Mouse (Mus musculus): ENCODE results near the gene Crb1. TPM values are rescaled to one million over a fixed set of nuclear protein-coding genes. Genes with fewer than 3 reads are reported as not detected.

Gene Crb1
- polyA plus RNA-seq, 1 experiment from 2014 or later = 0.05 TPM

- 55% methylated on average over 6 of the region's 6 CpGs for WGBS (ENCODE audit: insufficient replicate concordance)
- no peak overlapping the region for H3K9ac ChIP-seq
- ATAC-seq = no peak
- H3K4me3 ChIP-seq = no peak overlapping the region
- no peaks in the 10 kb centered on the region for H3K36me3 ChIP-seq
- H3K9me3 ChIP-seq (replicated peaks) = no peaks in the 10 kb centered on the region
- H3K4me2 ChIP-seq = no peak overlapping the region
- H3K4me1 ChIP-seq = no peaks in the 10 kb centered on the region
- no peak overlapping the region for H3K27ac ChIP-seq
- H3K27me3 ChIP-seq (replicated peaks) = no peaks in the 10 kb centered on the region
Observed at GRCm38 (mm10) chr1:139249159-139249558, 127.7 kb downstream of the Crb1 start.

DNA sequence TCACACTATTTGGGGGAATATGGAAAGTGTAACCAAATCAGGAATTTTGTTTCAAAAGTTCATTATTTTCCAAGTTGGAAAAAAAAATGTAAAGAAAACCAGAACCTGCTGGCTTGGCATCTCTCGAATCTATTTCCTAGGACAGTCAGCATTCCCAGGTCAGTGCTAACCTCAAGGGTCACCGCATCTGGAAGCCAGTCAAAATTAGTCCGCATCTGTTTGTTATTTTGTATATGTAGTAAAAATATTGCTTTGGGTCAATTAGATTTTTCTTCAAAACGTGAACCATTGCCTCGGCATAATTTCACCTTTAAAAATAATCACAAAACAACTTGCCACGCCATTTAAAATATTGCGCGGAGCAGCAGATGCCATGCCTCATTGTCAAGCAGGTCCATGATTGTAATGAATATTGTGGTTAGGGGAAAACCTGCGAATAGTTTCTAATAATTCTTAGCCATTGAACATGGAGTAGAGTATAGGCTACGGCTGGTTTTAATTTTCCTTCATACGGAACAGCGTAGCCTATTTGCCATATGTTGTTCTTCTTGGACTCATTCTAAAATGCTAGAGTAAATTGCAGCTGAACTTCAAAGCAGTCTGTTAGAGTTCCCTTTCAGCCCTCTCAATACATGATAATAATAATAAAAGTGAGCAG is 130.0 kb downstream of the Crb1 start:
- H3K4me3 ChIP-seq = no peak overlapping the region
- no peak overlapping the region for H3K9ac ChIP-seq
- WGBS (ENCODE audit: insufficient replicate concordance) = 77% methylated on average over 12 of the region's 12 CpGs
- H3K27ac ChIP-seq = no peak overlapping the region
- no peaks in the 10 kb centered on the region for H3K4me1 ChIP-seq
- no peaks in the 10 kb centered on the region for H3K27me3 ChIP-seq (replicated peaks)
- no peak overlapping the region for H3K4me2 ChIP-seq
- no peak for ATAC-seq
- no peaks in the 10 kb centered on the region for H3K36me3 ChIP-seq
- H3K9me3 ChIP-seq (replicated peaks) = no peaks in the 10 kb centered on the region

DNA sequence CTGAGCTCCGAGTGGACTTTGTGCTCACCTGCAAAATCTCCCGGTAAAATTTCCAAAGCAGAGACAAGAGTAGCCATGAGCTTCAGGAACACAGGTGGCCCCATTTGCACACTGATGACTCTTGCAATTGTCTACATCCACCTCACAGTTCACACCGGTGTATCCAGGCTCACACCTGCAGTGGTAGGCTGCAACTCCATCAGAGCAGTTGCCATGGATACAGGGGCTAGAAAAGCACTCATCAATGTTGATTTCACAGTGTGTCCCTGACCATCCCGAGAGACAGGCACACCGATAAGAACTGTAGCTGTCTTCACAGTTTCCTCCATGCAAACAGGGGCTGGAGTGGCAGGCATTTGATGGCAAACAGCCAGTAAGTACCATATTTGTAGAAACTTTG is 140.1 kb downstream of the Crb1 start:
- 50% methylated on average over 5 of the region's 5 CpGs for WGBS (ENCODE audit: insufficient replicate concordance)
- ATAC-seq = no peak
- Histone ChIP-seq H3K4me3 (no peak overlapping the region), H3K27ac (no peak overlapping the region), H3K9me3 (replicated peaks) (no peaks in the 10 kb centered on the region), H3K4me2 (no peak overlapping the region), H3K4me1 (no peaks in the 10 kb centered on the region), H3K9ac (no peak overlapping the region), H3K36me3 (no peaks in the 10 kb centered on the region), H3K27me3 (replicated peaks) (no peaks in the 10 kb centered on the region)

DNA sequence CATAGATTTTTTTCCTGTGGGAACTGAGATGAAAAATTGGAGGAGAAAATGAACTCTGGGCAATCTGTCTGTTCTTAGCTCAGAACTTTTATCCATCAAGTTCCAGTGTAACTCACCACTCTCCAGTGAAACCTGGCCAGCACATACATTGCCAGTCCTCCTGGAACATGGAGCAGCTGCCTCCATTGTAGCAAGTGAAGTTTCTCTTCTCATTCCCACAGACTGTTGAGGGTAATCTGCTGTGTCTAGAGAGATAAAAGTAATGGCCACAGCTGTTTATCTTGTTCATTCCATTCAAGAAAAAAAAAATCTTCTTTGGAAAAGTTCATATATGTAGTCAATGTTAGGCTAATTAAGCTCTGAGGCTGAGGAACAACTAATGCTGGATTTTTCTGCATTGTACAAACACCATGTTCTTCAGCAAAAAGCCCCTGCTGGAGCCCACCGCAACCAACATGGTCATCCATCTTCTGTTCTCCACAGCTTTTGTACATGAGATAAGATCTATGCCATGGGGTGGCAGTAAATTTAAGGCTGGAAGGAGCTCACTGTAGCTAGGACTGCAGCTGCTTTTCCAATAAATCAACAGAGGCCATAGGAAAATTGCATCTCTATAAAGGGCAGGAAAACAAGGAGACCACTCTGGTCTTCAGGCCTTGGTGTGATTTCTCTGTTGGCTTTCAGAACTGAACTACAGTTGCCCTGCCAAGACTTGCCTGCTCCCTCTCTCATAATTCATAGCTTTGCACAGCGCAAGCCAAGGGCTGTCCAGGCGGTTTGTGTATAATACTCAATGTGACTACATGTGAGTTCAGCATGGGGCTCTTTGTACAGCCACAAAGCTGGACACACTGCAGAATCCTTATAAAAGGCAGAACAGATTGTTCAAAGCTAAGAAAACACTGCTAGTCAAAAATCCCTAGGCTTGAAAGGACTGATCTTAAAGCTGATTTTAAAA is 142.0 kb downstream of the Crb1 start:
- H3K4me2 ChIP-seq = no peak overlapping the region
- H3K9ac ChIP-seq = no peak overlapping the region
- no peaks in the 10 kb centered on the region for H3K27me3 ChIP-seq (replicated peaks)
- 77% methylated on average over 3 of the region's 3 CpGs for WGBS (ENCODE audit: insufficient replicate concordance)
- H3K9me3 ChIP-seq (replicated peaks) = no peaks in the 10 kb centered on the region
- H3K27ac ChIP-seq = no peak overlapping the region
- no peaks in the 10 kb centered on the region for H3K4me1 ChIP-seq
- no peak for ATAC-seq
- H3K4me3 ChIP-seq = no peak overlapping the region
- no peaks in the 10 kb centered on the region for H3K36me3 ChIP-seq

DNA sequence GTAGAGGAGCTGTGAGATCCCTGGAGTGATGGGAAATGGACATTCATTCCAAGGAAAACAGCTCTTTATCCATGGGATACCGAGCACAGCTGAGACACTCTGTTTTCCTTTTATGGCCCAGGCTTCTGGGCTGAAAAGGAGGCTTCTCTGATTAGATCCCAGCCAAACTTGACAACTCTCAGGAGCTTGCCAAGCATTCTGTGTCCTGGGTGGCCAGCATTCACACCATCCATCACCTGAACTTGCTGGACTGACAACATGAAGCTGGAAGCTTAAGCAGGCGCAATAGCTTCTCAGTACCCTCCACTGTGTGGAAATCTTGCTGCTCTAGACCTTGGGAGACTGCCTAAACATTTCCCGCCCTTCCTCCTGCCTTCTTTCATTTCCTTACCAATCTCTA is 144.3 kb downstream of the Crb1 start:
- Histone ChIP-seq H3K4me3 (no peak overlapping the region), H3K27ac (no peak overlapping the region), H3K4me2 (no peak overlapping the region), H3K9ac (no peak overlapping the region), H3K4me1 (no peaks in the 10 kb centered on the region), H3K36me3 (no peaks in the 10 kb centered on the region), H3K27me3 (replicated peaks) (no peaks in the 10 kb centered on the region), H3K9me3 (replicated peaks) (no peaks in the 10 kb centered on the region)
- ATAC-seq = no peak
- 49% methylated on average over 3 of the region's 3 CpGs for WGBS (ENCODE audit: insufficient replicate concordance)

GRCm38 (mm10) chr1:139224309-139224949 is 152.5 kb downstream of the Crb1 start:
- no peak overlapping the region for H3K4me3 ChIP-seq
- H3K4me2 ChIP-seq = no peak overlapping the region
- H3K9ac ChIP-seq = no peak overlapping the region
- no peaks in the 10 kb centered on the region for H3K4me1 ChIP-seq
- 77% methylated on average over 6 of the region's 6 CpGs for WGBS (ENCODE audit: insufficient replicate concordance)
- H3K27me3 ChIP-seq (replicated peaks) = no peaks in the 10 kb centered on the region
- H3K27ac ChIP-seq = no peak overlapping the region
- no peaks in the 10 kb centered on the region for H3K36me3 ChIP-seq
- no peak for ATAC-seq
- H3K9me3 ChIP-seq (replicated peaks) = no peaks in the 10 kb centered on the region

DNA sequence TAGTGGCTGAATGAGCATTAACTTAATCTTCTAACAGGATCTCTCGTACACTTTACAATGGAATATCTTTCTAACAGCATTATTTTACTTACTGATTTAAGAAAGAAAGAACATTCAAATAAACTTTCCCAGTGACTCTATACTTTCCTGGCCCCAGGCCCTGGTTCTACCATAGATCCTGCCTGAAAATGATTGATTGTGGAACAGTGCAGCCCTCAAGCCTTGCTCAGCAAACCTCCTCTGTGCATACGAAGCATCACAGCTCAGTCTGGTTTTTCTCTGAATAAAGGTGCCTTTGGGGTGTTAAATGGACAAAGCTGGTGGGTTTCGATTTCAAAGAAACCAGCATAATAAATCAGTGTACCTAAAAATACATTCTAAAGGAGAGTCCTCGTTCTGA is 153.1 kb downstream of the Crb1 start:
- ATAC-seq = no peak
- H3K4me2 ChIP-seq = no peak overlapping the region
- H3K27ac ChIP-seq = no peak overlapping the region
- no peaks in the 10 kb centered on the region for H3K9me3 ChIP-seq (replicated peaks)
- WGBS (ENCODE audit: insufficient replicate concordance) = 66% methylated on average over 4 of the region's 4 CpGs
- no peak overlapping the region for H3K4me3 ChIP-seq
- H3K4me1 ChIP-seq = no peaks in the 10 kb centered on the region
- no peaks in the 10 kb centered on the region for H3K27me3 ChIP-seq (replicated peaks)
- H3K36me3 ChIP-seq = no peaks in the 10 kb centered on the region
- H3K9ac ChIP-seq = no peak overlapping the region

GRCm38 (mm10) chr1:139215311-139215710 is 161.6 kb downstream of the Crb1 start:
- no peak overlapping the region for H3K9ac ChIP-seq
- H3K27ac ChIP-seq = no peak overlapping the region
- no peak overlapping the region for H3K4me2 ChIP-seq
- H3K36me3 ChIP-seq = no peaks in the 10 kb centered on the region
- WGBS (ENCODE audit: insufficient replicate concordance) = 68% methylated on average over 8 of the region's 8 CpGs
- no peaks in the 10 kb centered on the region for H3K4me1 ChIP-seq
- H3K27me3 ChIP-seq (replicated peaks) = no peaks in the 10 kb centered on the region
- no peak for ATAC-seq
- no peaks in the 10 kb centered on the region for H3K9me3 ChIP-seq (replicated peaks)
- H3K4me3 ChIP-seq = no peak overlapping the region

- Histone ChIP-seq H3K27ac (no peak overlapping the region), H3K4me3 (no peak overlapping the region), H3K4me1 (no peaks in the 10 kb centered on the region), H3K27me3 (replicated peaks) (no peaks in the 10 kb centered on the region), H3K9ac (no peak overlapping the region), H3K9me3 (replicated peaks) (no peaks in the 10 kb centered on the region), H3K36me3 (no peaks in the 10 kb centered on the region), H3K4me2 (no peak overlapping the region)
- WGBS (ENCODE audit: insufficient replicate concordance) = 69% methylated on average over 4 of the region's 4 CpGs
- ATAC-seq = no peak
Observed at GRCm38 (mm10) chr1:139210505-139210904, 166.4 kb downstream of the Crb1 start.

DNA sequence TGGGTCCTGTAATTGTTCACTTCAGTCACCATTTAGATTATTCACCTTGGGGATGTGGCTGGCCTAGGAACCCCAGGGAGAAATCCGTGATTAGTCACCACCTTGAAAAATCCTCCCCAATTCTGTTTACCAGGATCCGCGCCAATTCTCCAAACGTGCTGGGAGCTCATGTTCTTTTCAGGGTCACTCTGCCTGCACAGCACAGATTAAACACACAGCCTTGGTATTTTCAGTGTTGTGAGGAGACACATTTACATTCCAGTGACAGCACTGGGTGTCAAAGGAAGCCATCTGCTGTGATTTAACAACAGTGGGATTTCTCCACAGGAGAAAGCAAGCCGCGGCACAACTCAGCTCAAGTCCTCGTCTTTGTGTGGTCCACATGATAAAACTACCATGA is 167.1 kb downstream of the Crb1 start:
- no peak for ATAC-seq
- H3K27me3 ChIP-seq (replicated peaks) = no peaks in the 10 kb centered on the region
- no peaks in the 10 kb centered on the region for H3K36me3 ChIP-seq
- no peak overlapping the region for H3K9ac ChIP-seq
- WGBS (ENCODE audit: insufficient replicate concordance) = 47% methylated on average over 7 of the region's 7 CpGs
- no peak overlapping the region for H3K4me2 ChIP-seq
- no peaks in the 10 kb centered on the region for H3K4me1 ChIP-seq
- no peaks in the 10 kb centered on the region for H3K9me3 ChIP-seq (replicated peaks)
- H3K27ac ChIP-seq = no peak overlapping the region
- no peak overlapping the region for H3K4me3 ChIP-seq

DNA sequence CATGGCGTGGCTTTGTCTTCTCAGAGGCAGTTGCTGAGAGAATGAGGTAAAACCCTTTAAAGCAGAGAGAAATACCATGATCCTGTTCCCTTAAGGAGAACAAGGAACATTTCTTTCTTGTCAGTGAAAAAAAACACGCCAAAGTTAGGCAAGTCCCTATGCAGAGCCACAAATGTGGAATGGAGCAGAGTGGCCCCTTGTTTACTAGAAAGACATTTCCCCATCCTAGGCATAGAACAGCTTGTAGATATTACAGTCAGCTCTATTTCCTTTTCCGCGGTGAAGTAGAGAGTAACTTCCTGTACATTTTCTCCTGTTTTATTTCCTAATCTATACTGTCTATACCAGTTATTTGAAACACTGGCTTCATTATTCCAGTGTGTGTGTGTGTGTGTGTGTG is 170.6 kb downstream of the Crb1 start:
- Histone ChIP-seq H3K4me2 (no peak overlapping the region), H3K36me3 (no peaks in the 10 kb centered on the region), H3K27me3 (replicated peaks) (no peaks in the 10 kb centered on the region), H3K4me1 (no peaks in the 10 kb centered on the region), H3K9ac (no peak overlapping the region), H3K27ac (no peak overlapping the region), H3K9me3 (replicated peaks) (no peaks in the 10 kb centered on the region), H3K4me3 (no peak overlapping the region)
- ATAC-seq = no peak
- 64% methylated on average over 4 of the region's 4 CpGs for WGBS (ENCODE audit: insufficient replicate concordance)

DNA sequence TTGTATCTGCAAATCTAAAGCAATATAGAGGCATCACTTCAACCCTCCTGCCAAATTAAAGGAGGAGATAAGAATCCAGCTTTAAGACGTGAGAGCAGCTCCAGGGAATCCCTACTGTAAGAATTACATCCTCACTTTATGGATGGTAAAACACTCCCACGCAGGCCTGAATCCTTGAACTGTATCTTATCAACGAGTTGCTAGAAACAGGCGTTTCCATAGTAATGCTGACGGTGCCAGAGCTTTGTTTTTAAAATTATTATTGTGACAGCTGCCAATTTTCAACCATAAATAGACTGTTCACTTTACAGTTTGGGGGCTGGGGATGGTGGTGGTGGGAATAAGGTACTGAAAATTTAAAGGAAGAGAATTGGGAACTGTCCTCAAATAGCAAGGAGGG is 173.9 kb downstream of the Crb1 start:
- Histone ChIP-seq H3K4me2 (no peak overlapping the region), H3K9ac (no peak overlapping the region), H3K27ac (no peak overlapping the region), H3K4me3 (no peak overlapping the region), H3K36me3 (no peaks in the 10 kb centered on the region), H3K4me1 (no peaks in the 10 kb centered on the region), H3K27me3 (replicated peaks) (no peaks in the 10 kb centered on the region), H3K9me3 (replicated peaks) (no peaks in the 10 kb centered on the region)
- ATAC-seq = no peak
- 53% methylated on average over 5 of the region's 5 CpGs for WGBS (ENCODE audit: insufficient replicate concordance)
